Mouse (Mus musculus) embryonic facial prominence, embryonic 11.5 days (tissue): ENCODE measurements around the gene Prex1. TPM values are rescaled to one million over a fixed set of nuclear protein-coding genes. Genes with fewer than 3 reads are reported as not detected.

Experiments used
- ATAC-seq: fragments of 200-750 bp; cut with Nextera tagmentation; replicated peaks from 2 replicates; pipeline ENCODE4 v1.8.0; 2017; ENCODE audit warnings: low read depth; ENCODE audit not compliant: insufficient number of reproducible peaks, low FRiP score, low TSS enrichment
- DNase-seq: peaks from one replicate; pipeline ENCODE4 v3.0.0-alpha.2; 2015; ENCODE audit warnings: low spot score
- H3K27ac ChIP-seq: fragments of 300-500 bp; sonication (generic); replicated peaks from 2 replicates; pipeline ENCODE4 v1.5.1; 2014; ENCODE audit warnings: mild to moderate bottlenecking, low read depth, low read length, control low read depth
- H3K27me3 ChIP-seq: fragments of 300-500 bp; sonication (generic); 2 replicates; pipeline ENCODE4 v1.6.1; 2014; ENCODE audit warnings: mild to moderate bottlenecking, low read length, moderate library complexity, mixed read lengths; ENCODE audit not compliant: control insufficient read depth, insufficient read depth
- H3K36me3 ChIP-seq: fragments of 300-500 bp; sonication (generic); replicated peaks from 2 replicates; pipeline ENCODE4 v1.6.1; 2014; ENCODE audit warnings: low read depth, mild to moderate bottlenecking, low read length, moderate library complexity, mixed read lengths; ENCODE audit not compliant: control insufficient read depth, insufficient read depth
- H3K4me1 ChIP-seq: fragments of 300-500 bp; sonication (generic); 2 replicates; pipeline ENCODE4 v1.6.1; 2014; ENCODE audit warnings: low read length, mixed read lengths; ENCODE audit not compliant: control insufficient read depth, insufficient read depth
- H3K4me2 ChIP-seq: fragments of 300-500 bp; sonication (generic); 2 replicates; pipeline ENCODE4 v1.6.1; 2014; ENCODE audit warnings: low read depth, mild to moderate bottlenecking, control low read depth, low read length, moderate library complexity
- H3K4me3 ChIP-seq: fragments of 300-500 bp; sonication (generic); 2 replicates; pipeline ENCODE4 v1.5.1; 2014; ENCODE audit warnings: low read depth, low read length, control low read depth
- H3K9ac ChIP-seq: fragments of 300-500 bp; sonication (generic); replicated peaks from 2 replicates; pipeline ENCODE4 v1.6.1; 2014; ENCODE audit warnings: mild to moderate bottlenecking, control low read depth, low read length
- H3K9me3 ChIP-seq: fragments of 300-500 bp; sonication (generic); replicated peaks from 2 replicates; pipeline ENCODE4 v1.6.1; 2016; ENCODE audit warnings: mild to moderate bottlenecking, low read length, inconsistent platforms, mixed read lengths; ENCODE audit not compliant: control insufficient read depth
- WGBS: fragments of 180-500 bp; shearing (Covaris S2); extraction: QIAGEN DNeasy Blood & Tissue Kit; methylation state at CpG from one replicate; pipeline ENCODE4 v1.1.7; 2014; 5-methylcytosine and 5-hydroxymethylcytosine counted together
- polyA plus RNA-seq: library from polyadenylated mRNA; unstranded; fragments of >200 nt; fragmentation: Nextera tagmentation; extraction: Ambion mirVana; gene quantifications from 2 replicates; pipeline ENCODE4 v1.2.1, GENCODE M21; 2014

Gene Prex1
- polyA plus RNA-seq, 1 experiment from 2014 or later, result 15.5 TPM

- ATAC-seq (no peak), DNase-seq (no peak)
- Histone ChIP-seq H3K36me3 (no peaks in the 10 kb centered on the region), H3K27me3 (no peaks in the 10 kb centered on the region), H3K9me3 (no peaks in the 10 kb centered on the region), H3K27ac (no peak overlapping the region), H3K4me2 (no peak overlapping the region), H3K9ac (no peak overlapping the region), H3K4me1 (peaks cover 3% of the 10 kb centered on the region; the same call in 1 of the 2 replicates), H3K4me3 (no peak overlapping the region)
- 70% methylated on average over 17 of the region's 17 CpGs for WGBS
These were observed 107.0 kb downstream of the Prex1 start for GRCm38 (mm10) chr2:166606481-166607245.

GRCm38 (mm10) chr2:166606053-166606452, 107.6 kb downstream of the Prex1 start:
- DNase-seq (peak; percentile 27), ATAC-seq (no peak)
- H3K4me2 ChIP-seq, result no peak overlapping the region
- H3K27ac ChIP-seq, result no peak overlapping the region
- no peaks in the 10 kb centered on the region for H3K9me3 ChIP-seq
- no peak overlapping the region for H3K4me3 ChIP-seq
- no peaks in the 10 kb centered on the region; the same call in 1 of the 2 replicates for H3K36me3 ChIP-seq
- H3K27me3 ChIP-seq, result no peaks in the 10 kb centered on the region
- no peak overlapping the region for H3K9ac ChIP-seq
- H3K4me1 ChIP-seq, result peaks cover 3% of the 10 kb centered on the region; the same call in 1 of the 2 replicates
- 47% methylated on average over 6 of the region's 6 CpGs for WGBS

GRCm38 (mm10) chr2:166605164-166605831, 108.3 kb downstream of the Prex1 start:
- Histone ChIP-seq H3K27me3 (no peaks in the 10 kb centered on the region), H3K4me1 (peaks cover 3% of the 10 kb centered on the region; the same call in 1 of the 2 replicates), H3K9ac (no peak overlapping the region), H3K9me3 (no peaks in the 10 kb centered on the region), H3K4me2 (no peak overlapping the region), H3K36me3 (no peaks in the 10 kb centered on the region; the same call in 1 of the 2 replicates), H3K27ac (no peak overlapping the region), H3K4me3 (no peak overlapping the region)
- 53% methylated on average over 12 of the region's 12 CpGs for WGBS
- DNase-seq (peak; percentile 20), ATAC-seq (no peak)

GRCm38 (mm10) chr2:166602948-166603347, 110.7 kb downstream of the Prex1 start:
- H3K4me1 ChIP-seq, result peaks cover 3% of the 10 kb centered on the region; the same call in 1 of the 2 replicates
- H3K9ac ChIP-seq, result no peak overlapping the region
- no peaks in the 10 kb centered on the region for H3K9me3 ChIP-seq
- H3K27ac ChIP-seq, result no peak overlapping the region
- ATAC-seq (no peak), DNase-seq (no peak)
- no peak overlapping the region for H3K4me2 ChIP-seq
- no peaks in the 10 kb centered on the region; the same call in 1 of the 2 replicates for H3K36me3 ChIP-seq
- H3K27me3 ChIP-seq, result no peaks in the 10 kb centered on the region
- WGBS, result 96% methylated on average over 3 of the region's 3 CpGs
- H3K4me3 ChIP-seq, result no peak overlapping the region

GRCm38 (mm10) chr2:166601420-166601819, 112.2 kb downstream of the Prex1 start:
- no peaks in the 10 kb centered on the region for H3K27me3 ChIP-seq
- DNase-seq, result no peak
- 92% methylated on average over 18 of the region's 18 CpGs for WGBS
- ATAC-seq, result no peak
- peaks cover 3% of the 10 kb centered on the region; the same call in 1 of the 2 replicates for H3K4me1 ChIP-seq
- H3K4me3 ChIP-seq, result no peak overlapping the region
- no peak overlapping the region for H3K27ac ChIP-seq
- H3K36me3 ChIP-seq, result no peaks in the 10 kb centered on the region; the same call in 1 of the 2 replicates
- no peak overlapping the region for H3K4me2 ChIP-seq
- no peaks in the 10 kb centered on the region for H3K9me3 ChIP-seq
- no peak overlapping the region for H3K9ac ChIP-seq

GRCm38 (mm10) chr2:166598453-166599155, 115.0 kb downstream of the Prex1 start:
- H3K4me2 ChIP-seq, result no peak overlapping the region
- H3K36me3 ChIP-seq, result no peaks in the 10 kb centered on the region; the same call in 1 of the 2 replicates
- DNase-seq, result no peak
- H3K27ac ChIP-seq, result no peak overlapping the region
- no peak for ATAC-seq
- no peak overlapping the region for H3K9ac ChIP-seq
- no peaks in the 10 kb centered on the region for H3K27me3 ChIP-seq
- H3K4me1 ChIP-seq, result no peaks in the 10 kb centered on the region
- no peak overlapping the region for H3K4me3 ChIP-seq
- 88% methylated on average over 12 of the region's 12 CpGs for WGBS
- H3K9me3 ChIP-seq, result no peaks in the 10 kb centered on the region

GRCm38 (mm10) chr2:166597763-166598162, 115.9 kb downstream of the Prex1 start:
- no peak overlapping the region for H3K27ac ChIP-seq
- no peaks in the 10 kb centered on the region; the same call in 1 of the 2 replicates for H3K36me3 ChIP-seq

More at GRCm38 (mm10) chr2:166597763-166598162, 115.9 kb downstream of the Prex1 start:
- Histone ChIP-seq H3K9me3 (no peaks in the 10 kb centered on the region), H3K27me3 (no peaks in the 10 kb centered on the region), H3K9ac (no peak overlapping the region), H3K4me3 (no peak overlapping the region), H3K4me1 (no peaks in the 10 kb centered on the region), H3K4me2 (no peak overlapping the region)
- no peak for DNase-seq
- ATAC-seq, result no peak
- 67% methylated on average over 6 of the region's 6 CpGs for whole genome bisulfite sequencing
